Mouse (Mus musculus) frontal cortex, postnatal 36 days (tissue): ENCODE results near the gene Sdf2.
"Not testable (repeated sequence)": the region's sequence is repeated elsewhere in the genome, so short reads cannot be mapped to it uniquely, and the experiment has no call there.

Experiments
- DNase-seq, 2 experiments: peaks; one replicate each; pipeline ENCODE4 v3.0.0; 2022; ENCODE audit warnings: low spot score in 2 of 2

Sdf2 gene

GRCm38 (mm10) chr11:78261380-78262352 is 16.1 kb downstream of the Sdf2 start, which contains the start of gene 2610507B11Rik:
TSS of gene 2610507B11Rik (plus strand) at chr11:78261752.
- DNase-seq = peak; percentile 84 to 88

- DNase-seq = peak in 1 of 2 experiments; percentile 56
Observed at GRCm38 (mm10) chr11:78262550-78262949, 17.0 kb downstream of the Sdf2 start.

GRCm38 (mm10) chr11:78265571-78265970 is 20.0 kb downstream of the Sdf2 start:
- DNase-seq = no peak

GRCm38 (mm10) chr11:78271986-78272385 is 26.4 kb downstream of the Sdf2 start:
- DNase-seq = peak; percentile 69 to 83

- DNase-seq = no peak
Observed at GRCm38 (mm10) chr11:78275596-78275995, 30.1 kb downstream of the Sdf2 start.

- not testable (repeated sequence) for DNase-seq
Observed at GRCm38 (mm10) chr11:78276169-78276568, 30.6 kb downstream of the Sdf2 start.

GRCm38 (mm10) chr11:78278853-78279252 is 33.3 kb downstream of the Sdf2 start:
- no peak for DNase-seq

GRCm38 (mm10) chr11:78279586-78279985 is 34.0 kb downstream of the Sdf2 start:
- no peak for DNase-seq

GRCm38 (mm10) chr11:78289146-78289763 is 43.7 kb downstream of the Sdf2 start:
- DNase-seq = no peak

- DNase-seq = peak; percentile 54 to 69
Observed at GRCm38 (mm10) chr11:78290654-78291053, 45.1 kb downstream of the Sdf2 start, which contains the start of gene BC030499. TSS of gene BC030499 (plus strand) at chr11:78290841.

- no peak for DNase-seq
Observed at GRCm38 (mm10) chr11:78294585-78294984, 49.0 kb downstream of the Sdf2 start.

GRCm38 (mm10) chr11:78300917-78301316 is 55.4 kb downstream of the Sdf2 start:
- no peak for DNase-seq

- DNase-seq = peak; percentile 88 to 93
Observed at GRCm38 (mm10) chr11:78301357-78302084, 56.0 kb downstream of the Sdf2 start, which contains the start of gene Spag5. TSS of gene Spag5 (plus strand) at chr11:78301529.
